Mouse (Mus musculus): ENCODE measurements around the gene Dut. TPM values are rescaled to one million over a fixed set of nuclear protein-coding genes. Genes with fewer than 3 reads are reported as not detected.

Dut gene
- polyA plus RNA-seq, 1 experiment from 2014 or later: 180 TPM

DNA sequence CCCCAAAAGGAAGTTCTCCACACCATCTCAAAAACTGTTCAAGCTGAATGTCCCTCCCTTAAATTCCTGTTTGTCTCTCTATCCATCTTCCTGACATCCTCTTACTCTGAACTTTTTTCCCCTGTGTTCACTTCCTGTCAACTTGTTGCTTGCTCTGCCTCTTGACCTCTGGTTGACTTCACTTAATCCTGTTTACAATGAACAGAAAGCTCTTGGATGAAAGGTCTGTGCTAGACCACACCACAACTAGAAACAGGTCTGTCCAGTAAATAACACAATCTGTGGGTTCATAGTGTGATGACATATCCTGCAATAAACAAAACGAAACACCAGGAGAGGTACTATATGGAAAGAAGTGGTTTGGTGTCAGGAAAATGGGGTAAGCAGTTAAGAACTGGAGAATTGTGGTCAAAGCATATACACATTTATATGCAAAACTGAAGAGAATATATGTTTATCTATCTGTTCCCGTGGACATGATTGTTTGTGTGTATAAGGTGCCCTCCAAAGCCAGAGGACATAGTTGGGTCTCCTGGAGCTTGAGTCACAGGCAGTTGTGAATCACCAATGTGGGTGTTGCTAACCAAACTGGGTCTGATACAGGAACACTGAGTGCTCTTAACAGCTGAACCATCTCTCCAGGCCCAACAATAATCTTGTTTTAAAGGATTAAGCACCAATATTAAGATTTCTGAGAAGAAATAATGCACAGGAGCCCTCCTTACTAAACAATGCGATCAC lies 1.3 kb upstream of the Dut start:
- peak; percentile 16 for DNase-seq (ENCODE audit: low spot score)
- H3K27me3 ChIP-seq (ENCODE audit: insufficient read depth, poor library complexity, severe bottlenecking): no peaks in the 10 kb centered on the region

DNA sequence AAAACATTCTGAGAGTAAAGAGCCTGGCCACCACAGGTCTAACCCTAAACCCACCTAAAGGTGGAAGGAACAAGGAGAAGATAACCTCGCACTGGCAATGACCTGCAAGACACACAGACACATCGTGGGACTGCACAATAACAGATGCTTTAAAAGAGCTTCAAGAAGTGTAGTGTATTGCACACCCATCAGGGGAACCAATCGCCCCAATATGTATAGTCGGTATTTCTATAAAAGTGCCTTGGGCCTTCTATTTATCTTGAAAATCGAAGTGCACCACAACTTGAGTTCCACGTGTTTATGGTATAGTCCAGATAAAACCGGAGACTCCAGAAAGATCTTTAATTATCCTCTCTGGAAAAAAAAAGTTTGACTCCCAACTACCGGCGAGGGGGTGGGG lies 321 bp upstream of the Dut start:
- WGBS: 20% methylated on average over 9 of the region's 9 CpGs
- H3K9me3 ChIP-seq: no peaks in the 10 kb centered on the region
- DNase-seq (ENCODE audit: low spot score): peak; percentile 61
- peak overlapping the region; percentile 96 for H3K27ac ChIP-seq
- H3K4me3 ChIP-seq: peak overlapping the region; percentile 86
- H3K36me3 ChIP-seq: peaks cover 21% of the 10 kb centered on the region
- H3K27me3 ChIP-seq (ENCODE audit: insufficient read depth, poor library complexity, severe bottlenecking): no peaks in the 10 kb centered on the region
- H3K4me1 ChIP-seq: peaks cover 16% of the 10 kb centered on the region; the same call in 1 of the 2 replicates

More for the DNA sequence above, 1.3 kb upstream of the Dut start:
- peak overlapping the region; percentile 96; the same call in 1 of the 2 replicates for H3K27ac ChIP-seq
- H3K36me3 ChIP-seq: peaks cover 12% of the 10 kb centered on the region
- no peak overlapping the region for H3K4me3 ChIP-seq
- WGBS: 92% methylated on average over 3 of the region's 3 CpGs
- no peaks in the 10 kb centered on the region for H3K9me3 ChIP-seq
- peaks cover 16% of the 10 kb centered on the region; the same call in 1 of the 2 replicates for H3K4me1 ChIP-seq

DNA sequence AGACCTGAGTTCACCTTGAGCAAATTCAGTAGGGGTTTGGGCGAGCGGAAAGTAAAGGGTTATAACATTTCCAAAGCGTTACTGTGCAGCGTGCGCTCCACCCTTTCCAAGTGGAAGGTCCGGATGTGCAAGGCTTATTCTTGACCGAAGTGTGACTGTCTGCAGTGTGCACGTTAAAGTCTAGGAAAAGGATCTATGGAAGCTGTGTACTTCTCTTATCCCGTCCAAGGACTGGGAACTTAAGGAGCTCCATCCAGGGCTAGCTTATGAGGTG lies 909 bp downstream of the Dut start:
- Histone ChIP-seq H3K27me3 (ENCODE audit: insufficient read depth, poor library complexity, severe bottlenecking) (no peaks in the 10 kb centered on the region), H3K4me3 (peak overlapping the region; percentile 86), H3K9me3 (no peaks in the 10 kb centered on the region), H3K36me3 (peaks cover 32% of the 10 kb centered on the region), H3K27ac (peak overlapping the region; percentile 96), H3K4me1 (peaks cover 16% of the 10 kb centered on the region; the same call in 1 of the 2 replicates)
- DNase-seq (ENCODE audit: low spot score): no peak
- under 1% methylated on average over 9 of the region's 9 CpGs for WGBS

DNA sequence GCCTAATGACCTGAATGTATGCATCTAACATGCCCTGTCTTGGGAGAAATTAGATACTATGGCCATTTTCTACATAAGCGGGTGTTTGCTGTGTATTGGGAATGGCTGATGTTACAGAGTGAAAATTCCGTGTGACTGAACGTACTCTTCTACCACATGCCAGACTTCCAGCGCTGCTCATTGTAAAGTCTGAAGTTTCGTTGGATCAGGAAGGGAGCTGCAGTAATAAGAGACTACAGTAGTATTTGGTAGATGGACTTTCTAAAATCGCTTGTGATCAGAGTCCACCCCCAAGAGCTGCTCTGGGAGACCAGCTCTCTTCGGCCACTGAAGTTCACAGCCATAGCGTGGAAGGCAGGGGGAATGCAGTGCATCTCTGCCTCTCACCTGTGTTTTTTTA lies 1.3 kb downstream of the Dut start:
- Histone ChIP-seq H3K36me3 (peaks cover 35% of the 10 kb centered on the region), H3K4me1 (peaks cover 16% of the 10 kb centered on the region; the same call in 1 of the 2 replicates), H3K4me3 (peak overlapping the region; percentile 86), H3K27me3 (ENCODE audit: insufficient read depth, poor library complexity, severe bottlenecking) (no peaks in the 10 kb centered on the region), H3K9me3 (no peaks in the 10 kb centered on the region), H3K27ac (peak overlapping the region; percentile 96)
- under 1% methylated on average over 8 of the region's 8 CpGs for WGBS
- DNase-seq (ENCODE audit: low spot score): peak; percentile 70

DNA sequence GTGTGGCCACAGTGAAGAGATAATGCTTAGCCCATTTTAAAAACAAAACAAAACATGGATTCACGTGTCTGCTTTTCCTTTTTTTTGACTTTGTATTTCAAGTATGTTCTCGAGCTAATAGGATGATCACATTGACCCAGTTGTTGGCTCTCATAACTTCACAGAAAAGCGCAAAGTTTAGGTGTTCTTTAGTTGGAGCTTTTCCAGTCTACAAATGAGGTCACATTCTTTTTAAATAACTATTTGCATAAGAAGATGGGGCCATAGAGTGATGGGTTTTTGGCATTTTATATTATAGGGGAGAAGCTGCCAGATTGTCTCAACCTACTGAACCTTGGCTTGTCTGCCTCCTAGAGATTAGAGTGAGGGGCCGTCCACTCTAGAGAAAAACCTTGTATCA lies 2.3 kb downstream of the Dut start:
- WGBS: 79% methylated on average over 4 of the region's 4 CpGs
- Histone ChIP-seq H3K4me1 (peaks cover 16% of the 10 kb centered on the region; the same call in 1 of the 2 replicates), H3K4me3 (peak overlapping the region; percentile 86), H3K36me3 (peaks cover 46% of the 10 kb centered on the region), H3K9me3 (no peaks in the 10 kb centered on the region; the same call in 1 of the 2 replicates), H3K27me3 (ENCODE audit: insufficient read depth, poor library complexity, severe bottlenecking) (no peaks in the 10 kb centered on the region), H3K27ac (no peak overlapping the region)
- DNase-seq (ENCODE audit: low spot score): peak; percentile 9

DNA sequence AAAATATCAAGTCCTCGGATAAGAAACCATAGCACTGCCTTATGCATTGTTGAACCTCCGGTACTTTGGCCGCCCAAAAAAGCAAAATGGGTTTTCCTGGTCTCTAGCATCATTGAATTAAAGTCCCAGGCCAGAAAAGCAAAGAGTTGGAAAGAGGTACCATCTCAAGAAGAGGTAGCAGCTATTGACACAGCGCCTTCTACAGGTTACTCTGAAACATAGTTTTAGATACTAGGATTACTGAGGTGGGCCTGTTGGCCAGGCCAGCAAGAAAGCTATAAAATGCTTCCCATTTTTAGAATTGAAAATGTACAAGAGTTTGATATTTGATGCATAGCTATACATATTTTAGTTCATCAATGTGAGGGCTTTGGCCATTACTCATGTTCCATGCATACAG lies 2.9 kb downstream of the Dut start:
- Histone ChIP-seq H3K36me3 (peaks cover 51% of the 10 kb centered on the region), H3K9me3 (no peaks in the 10 kb centered on the region; the same call in 1 of the 2 replicates), H3K27ac (no peak overlapping the region), H3K4me3 (no peak overlapping the region), H3K27me3 (ENCODE audit: insufficient read depth, poor library complexity, severe bottlenecking) (no peaks in the 10 kb centered on the region), H3K4me1 (peaks cover 16% of the 10 kb centered on the region; the same call in 1 of the 2 replicates)
- DNase-seq (ENCODE audit: low spot score): peak; percentile 25
- 93% methylated on average over 4 of the region's 4 CpGs for WGBS

DNA sequence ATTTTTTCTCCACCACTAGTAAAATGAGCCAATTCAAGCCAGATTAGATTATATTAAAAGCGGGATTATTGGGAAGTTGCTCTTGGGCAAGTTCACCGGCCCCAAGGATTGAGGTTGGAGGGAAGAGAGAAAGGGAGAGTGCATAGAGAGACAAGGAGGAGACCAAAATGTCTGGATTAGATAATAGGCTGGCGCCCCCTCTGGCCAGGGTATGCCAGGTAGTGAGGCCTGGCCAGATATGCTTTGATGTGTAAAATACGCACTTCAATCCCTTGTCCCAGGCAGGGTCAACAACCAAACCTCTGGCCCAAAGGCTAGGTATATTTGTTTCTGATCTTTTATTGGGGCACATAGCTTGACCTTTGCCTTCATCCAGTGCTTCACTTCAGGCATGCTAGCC lies 4.8 kb downstream of the Dut start:
- H3K4me1 ChIP-seq: peaks cover 13% of the 10 kb centered on the region; the same call in 1 of the 2 replicates
- peak; percentile 65 for DNase-seq (ENCODE audit: low spot score)
- H3K36me3 ChIP-seq: peaks cover 69% of the 10 kb centered on the region
- no peaks in the 10 kb centered on the region for H3K27me3 ChIP-seq (ENCODE audit: insufficient read depth, poor library complexity, severe bottlenecking)
- H3K9me3 ChIP-seq: no peaks in the 10 kb centered on the region; the same call in 1 of the 2 replicates
- WGBS: 83% methylated on average over 4 of the region's 4 CpGs
- H3K4me3 ChIP-seq: no peak overlapping the region
- H3K27ac ChIP-seq: no peak overlapping the region

DNA sequence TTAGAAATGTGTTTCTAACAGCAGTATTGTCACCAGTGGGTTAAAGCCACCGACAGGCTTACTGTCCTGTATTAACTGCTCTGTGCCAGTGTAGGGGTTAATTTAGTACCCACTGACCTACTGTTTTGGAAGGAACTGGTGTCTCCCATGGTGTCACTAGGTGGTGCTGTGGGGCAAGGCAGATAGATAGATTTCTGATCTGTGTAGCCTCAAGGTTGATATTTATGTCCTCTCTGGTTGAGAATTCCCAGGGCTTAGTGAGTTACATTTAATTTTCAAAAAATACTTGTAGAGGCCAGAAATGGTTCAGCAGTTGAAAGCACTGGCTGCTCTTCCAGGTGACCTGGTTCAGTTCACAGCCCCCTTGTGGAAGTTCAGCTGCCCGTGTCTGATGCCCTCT lies 5.3 kb downstream of the Dut start:
- Histone ChIP-seq H3K9me3 (no peaks in the 10 kb centered on the region; the same call in 1 of the 2 replicates), H3K36me3 (peaks cover 74% of the 10 kb centered on the region), H3K4me1 (peaks cover 13% of the 10 kb centered on the region; the same call in 1 of the 2 replicates), H3K27me3 (ENCODE audit: insufficient read depth, poor library complexity, severe bottlenecking) (no peaks in the 10 kb centered on the region), H3K4me3 (no peak overlapping the region), H3K27ac (no peak overlapping the region)
- peak; percentile 59 for DNase-seq (ENCODE audit: low spot score)
- 69% methylated on average over 2 of the region's 2 CpGs for WGBS

DNA sequence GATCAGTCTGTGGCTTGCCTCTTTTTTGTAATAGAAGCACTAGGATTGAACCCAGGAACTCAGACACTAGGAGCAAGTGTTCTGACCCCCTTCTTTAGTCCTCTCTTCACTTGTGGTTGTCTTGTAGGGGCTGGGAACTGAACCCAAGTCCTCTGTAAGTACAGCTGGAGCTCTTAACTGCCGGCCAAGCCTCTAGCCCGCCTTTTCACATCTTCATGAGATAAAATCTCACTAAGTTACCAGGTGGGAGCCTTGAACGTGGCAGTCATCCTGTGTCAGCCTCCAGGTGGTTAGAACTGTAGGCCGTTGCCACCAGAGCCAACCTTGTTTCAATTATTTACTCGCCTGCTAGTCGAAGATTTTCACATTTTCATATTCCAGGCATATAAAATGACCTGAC lies 6.7 kb downstream of the Dut start:
- DNase-seq (ENCODE audit: low spot score): peak; percentile 61
- H3K36me3 ChIP-seq: peaks cover 87% of the 10 kb centered on the region
- no peak overlapping the region for H3K4me3 ChIP-seq
- WGBS: 95% methylated on average over 6 of the region's 6 CpGs
- peaks cover 4% of the 10 kb centered on the region; the same call in 1 of the 2 replicates for H3K4me1 ChIP-seq
- no peaks in the 10 kb centered on the region for H3K27me3 ChIP-seq (ENCODE audit: insufficient read depth, poor library complexity, severe bottlenecking)
- no peak overlapping the region for H3K27ac ChIP-seq
- H3K9me3 ChIP-seq: no peaks in the 10 kb centered on the region; the same call in 1 of the 2 replicates

DNA sequence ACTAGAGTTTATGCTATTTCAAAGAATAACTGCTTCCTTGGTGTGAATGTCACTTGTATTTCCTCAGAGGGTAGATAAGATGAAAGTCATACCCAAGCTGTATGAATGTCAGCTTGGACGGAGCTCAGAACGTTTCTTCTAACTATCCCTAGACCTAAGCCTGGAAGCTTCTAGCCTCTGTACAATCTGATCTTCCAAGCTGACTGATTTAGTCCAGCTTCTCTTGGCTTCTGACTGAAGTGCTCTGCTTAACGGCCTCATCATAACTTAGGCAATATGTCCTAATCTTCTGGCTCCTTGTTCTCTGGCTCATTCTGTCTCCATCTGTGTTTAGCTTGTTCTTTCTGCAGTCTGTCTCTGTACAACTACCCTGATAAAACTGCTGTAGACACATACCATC lies 7.6 kb downstream of the Dut start:
- H3K36me3 ChIP-seq: peaks cover 88% of the 10 kb centered on the region
- H3K9me3 ChIP-seq: no peaks in the 10 kb centered on the region; the same call in 1 of the 2 replicates
- H3K27me3 ChIP-seq (ENCODE audit: insufficient read depth, poor library complexity, severe bottlenecking): no peaks in the 10 kb centered on the region
- 87% methylated on average over 3 of the region's 3 CpGs for WGBS
- H3K27ac ChIP-seq: no peak overlapping the region
- H3K4me1 ChIP-seq: no peaks in the 10 kb centered on the region
- H3K4me3 ChIP-seq: no peak overlapping the region
- DNase-seq (ENCODE audit: low spot score): peak; percentile 53

DNA sequence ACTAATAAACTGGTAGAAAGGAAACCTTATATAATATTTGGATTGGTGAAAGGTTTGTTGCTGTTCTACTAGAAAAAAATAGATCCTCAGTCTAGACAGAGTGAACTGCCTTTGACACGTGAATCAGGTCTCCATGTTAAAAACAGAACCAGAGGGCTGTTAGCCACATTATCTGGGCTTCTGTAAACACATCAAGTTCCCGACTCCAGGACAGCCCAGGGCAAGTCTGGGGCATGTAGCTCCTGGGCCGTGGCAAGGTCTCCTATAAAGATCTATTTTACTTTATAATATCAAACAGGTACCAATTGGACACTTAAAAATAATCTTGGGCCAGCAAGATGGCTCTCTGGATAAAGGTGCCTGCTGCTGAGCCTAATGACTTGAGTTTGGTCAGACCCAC lies 8.9 kb downstream of the Dut start:
- 66% methylated on average over 3 of the region's 3 CpGs for WGBS
- peak; percentile 52 for DNase-seq (ENCODE audit: low spot score)
- H3K27ac ChIP-seq: no peak overlapping the region
- no peaks in the 10 kb centered on the region for H3K27me3 ChIP-seq (ENCODE audit: insufficient read depth, poor library complexity, severe bottlenecking)
- no peaks in the 10 kb centered on the region; the same call in 1 of the 2 replicates for H3K9me3 ChIP-seq
- no peaks in the 10 kb centered on the region for H3K4me1 ChIP-seq
- no peak overlapping the region for H3K4me3 ChIP-seq
- H3K36me3 ChIP-seq: peaks cover 80% of the 10 kb centered on the region

DNA sequence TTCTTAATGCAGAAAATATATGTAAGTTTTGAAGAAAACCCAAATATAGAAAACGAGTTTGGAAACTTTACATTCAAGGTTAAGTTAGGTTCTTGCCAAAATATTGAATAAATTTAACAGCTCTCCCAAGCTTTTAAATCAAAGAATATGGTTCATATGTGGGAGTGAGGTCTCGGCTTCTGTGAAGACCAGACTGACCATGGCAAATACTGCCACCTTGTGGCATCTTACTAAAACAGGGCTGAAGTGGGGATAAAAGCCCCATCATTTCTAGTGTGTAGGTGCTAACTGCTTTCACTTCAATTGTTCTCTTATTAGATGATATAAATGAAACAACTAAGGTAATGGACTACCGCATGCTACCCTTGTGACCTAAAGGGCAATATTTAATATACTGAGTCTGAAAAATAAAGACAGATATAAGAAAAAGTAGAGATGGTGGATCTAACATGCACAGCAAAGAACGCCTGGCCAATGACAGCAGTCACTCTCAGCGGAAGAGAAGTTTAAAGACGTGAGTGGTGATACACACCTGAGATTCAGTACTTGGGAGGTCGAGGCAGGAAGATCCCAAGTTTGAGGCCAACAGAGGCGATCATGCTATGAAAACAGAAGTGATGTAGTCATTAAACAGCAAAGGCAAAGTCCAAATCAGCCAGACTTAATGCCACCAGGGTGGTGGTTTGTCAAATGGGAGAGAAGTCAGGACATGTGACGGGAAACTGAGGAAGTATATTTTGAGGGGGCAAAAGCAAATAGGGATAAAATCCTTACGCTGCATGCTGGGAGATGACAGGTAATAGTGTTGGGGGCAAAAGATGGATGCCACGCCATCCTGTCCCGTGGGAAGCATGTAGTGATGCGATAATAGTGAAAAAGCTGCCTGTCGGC lies 12.5 kb downstream of the Dut start:
- H3K9me3 ChIP-seq: no peaks in the 10 kb centered on the region; the same call in 1 of the 2 replicates
- no peaks in the 10 kb centered on the region; the same call in 1 of the 2 replicates for H3K4me1 ChIP-seq
- peak; percentile 56 for DNase-seq (ENCODE audit: low spot score)
- H3K27me3 ChIP-seq (ENCODE audit: insufficient read depth, poor library complexity, severe bottlenecking): no peaks in the 10 kb centered on the region
- WGBS: 83% methylated on average over 14 of the region's 14 CpGs
- H3K4me3 ChIP-seq: no peak overlapping the region
- H3K27ac ChIP-seq: no peak overlapping the region
- H3K36me3 ChIP-seq: peaks cover 46% of the 10 kb centered on the region

DNA sequence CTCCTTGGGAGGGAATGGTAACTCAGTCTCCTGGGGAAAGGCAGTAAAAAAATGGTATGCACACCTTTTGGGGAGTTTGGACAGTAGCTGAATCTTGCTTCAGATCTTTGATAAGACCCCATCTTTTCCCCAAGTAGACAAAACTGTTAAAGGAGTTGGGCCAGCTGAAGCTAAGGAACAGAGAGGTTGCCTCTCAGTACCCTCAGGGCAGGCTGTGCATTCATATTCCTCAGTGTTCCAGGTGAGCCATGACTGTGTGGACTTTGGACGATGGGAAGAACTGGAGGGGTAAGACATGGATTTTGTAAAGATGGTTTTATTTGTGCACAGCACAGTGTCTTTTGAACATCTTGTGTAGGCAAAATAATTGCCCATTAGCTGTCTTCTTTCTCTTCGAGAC lies 13.3 kb downstream of the Dut start:
- Histone ChIP-seq H3K4me3 (no peak overlapping the region), H3K27me3 (ENCODE audit: insufficient read depth, poor library complexity, severe bottlenecking) (no peaks in the 10 kb centered on the region), H3K9me3 (no peaks in the 10 kb centered on the region), H3K4me1 (no peaks in the 10 kb centered on the region; the same call in 1 of the 2 replicates), H3K27ac (no peak overlapping the region), H3K36me3 (peaks cover 39% of the 10 kb centered on the region)
- 78% methylated on average over 2 of the region's 2 CpGs for WGBS
- DNase-seq (ENCODE audit: low spot score): peak; percentile 57
